Mouse (Mus musculus) CD4-positive naive resting alpha-beta T cell, adult 76 days (primary cell): ENCODE results near the gene Fbxo17. TPM values are rescaled to one million over a fixed set of nuclear protein-coding genes. Genes with fewer than 3 reads are reported as not detected.

Experiments used
- total RNA-seq: library from RNA; stranded (reverse); gene quantifications from one replicate; pipeline ENCODE4 v1.2.4, GENCODE M21; 2023

The Fbxo17 gene
- 16.8 TPM for total RNA-seq

DNA sequence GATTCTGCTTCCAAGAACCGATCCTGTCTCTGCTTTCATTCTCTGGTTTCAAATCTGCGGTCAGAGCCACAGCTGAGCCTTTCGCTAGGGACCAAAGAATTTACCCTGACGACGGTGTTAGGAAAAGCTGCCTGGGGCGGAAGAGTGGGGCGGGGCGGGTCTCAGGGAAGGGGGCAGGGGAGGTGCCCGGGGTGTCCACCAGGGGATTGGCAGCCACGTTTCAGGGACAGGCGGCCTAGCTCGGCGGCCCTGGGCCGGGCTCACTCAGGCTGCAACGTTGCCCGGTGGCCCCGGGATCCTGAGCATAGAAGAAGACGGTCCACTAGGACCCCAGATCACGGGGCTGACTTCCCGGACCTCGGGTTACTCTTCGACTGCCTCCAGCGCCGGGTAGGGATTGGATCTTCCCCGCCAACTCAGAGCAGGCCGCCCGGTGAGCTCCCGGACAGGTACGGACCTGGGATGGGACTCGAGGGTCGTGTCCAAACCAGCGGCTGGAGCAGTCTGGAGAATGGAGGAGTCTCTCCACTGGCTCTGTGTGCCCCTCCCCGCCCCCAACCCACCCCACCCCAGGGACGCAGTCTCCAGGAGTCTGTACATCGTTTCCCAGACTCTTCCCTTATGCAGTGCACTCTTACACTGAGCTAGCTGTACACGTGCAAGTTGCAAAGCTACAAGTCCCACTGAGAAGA, at the start of gene Fbxo17:
Gene Fbxo17 (plus strand): TSS at position 215 of the 692 bp plus-strand sequence.

DNA sequence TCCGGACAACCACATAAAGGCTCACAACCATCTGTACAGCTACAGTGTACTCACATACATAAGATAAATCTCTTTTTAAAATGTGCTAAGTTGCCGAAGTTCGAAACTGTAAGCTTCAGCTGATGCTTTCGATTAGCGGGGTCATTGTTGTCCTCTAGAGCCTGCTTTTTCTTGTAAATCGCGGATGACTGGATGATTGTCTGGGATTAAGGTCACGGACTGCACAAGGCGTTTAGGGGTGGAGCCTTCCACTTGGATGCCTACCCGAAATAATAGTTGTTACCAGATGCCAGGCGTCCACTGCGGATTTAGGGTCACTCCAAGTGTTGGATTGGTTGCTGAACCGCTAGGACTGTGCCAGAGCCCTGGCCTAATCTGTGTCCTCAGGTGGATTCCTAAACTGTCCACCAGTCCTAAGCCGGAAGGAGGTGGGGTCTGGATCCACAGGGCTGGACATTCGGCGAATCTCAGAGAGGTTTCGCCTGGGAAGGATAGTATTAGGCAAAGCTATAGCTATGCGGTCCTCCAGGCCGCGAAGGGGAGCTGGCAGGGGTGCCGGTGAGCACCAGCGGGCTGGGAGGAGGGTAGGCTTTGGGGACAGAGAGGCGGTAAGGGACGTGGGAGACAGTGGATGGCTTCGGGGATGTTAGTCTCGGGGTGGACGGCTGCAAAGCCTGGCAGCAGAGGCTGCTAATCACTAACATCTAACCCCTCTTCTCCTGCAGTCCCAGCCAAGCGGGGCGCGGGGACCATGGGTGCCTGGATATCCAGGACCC, 23.9 kb upstream of the Fbxo17 start, which contains the start of gene Fbxo27:
Gene Fbxo27 (plus strand): TSS at position 305 of the 776 bp plus-strand sequence.

DNA sequence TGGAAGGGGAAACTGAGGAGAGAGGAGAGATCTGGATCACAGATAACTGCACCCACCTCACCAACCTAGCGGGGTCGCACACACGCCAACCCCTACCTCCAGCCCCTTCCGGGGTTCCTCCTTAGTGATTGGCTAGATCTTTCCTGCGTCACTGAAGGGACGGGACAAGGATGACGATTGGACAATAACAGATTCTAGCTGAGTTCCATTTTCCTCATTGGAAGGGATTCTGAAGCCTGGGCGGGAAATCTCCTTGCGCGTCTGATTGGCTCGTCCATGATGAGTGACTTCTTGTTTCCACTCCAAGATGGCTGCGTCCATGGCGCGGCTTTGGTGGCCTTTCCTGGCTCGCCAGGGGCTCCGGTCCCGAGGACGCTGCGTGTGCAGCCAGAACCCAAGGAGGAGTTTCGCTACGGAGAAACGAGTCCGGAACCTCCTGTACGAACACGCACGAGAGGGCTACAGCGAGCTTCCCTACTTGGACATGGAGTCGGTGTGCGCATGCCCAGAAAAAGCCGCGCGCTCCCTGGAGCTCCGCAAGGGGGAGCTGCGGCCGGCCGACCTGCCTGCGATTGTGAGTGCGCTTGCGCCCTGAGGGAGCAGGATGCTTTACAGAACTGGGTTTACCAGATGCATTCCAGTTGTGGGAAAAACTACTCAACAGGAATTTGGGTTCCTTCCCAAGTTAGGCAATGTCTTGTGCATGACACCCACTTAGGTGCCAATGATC, 25.3 kb downstream of the Fbxo17 start, which contains the start of the genes Mrps12 and Sars2:
Gene Mrps12 (minus strand): TSS at position 112 of the 730 bp plus-strand sequence.
Gene Sars2 (plus strand): TSS at position 284 of the 730 bp plus-strand sequence.

GRCm38 (mm10) chr7:28756079-28756478, 39.5 kb downstream of the Fbxo17 start, which contains the start of gene Ccer2:
Ccer2 (plus strand) TSS chr7:28756174.

DNA sequence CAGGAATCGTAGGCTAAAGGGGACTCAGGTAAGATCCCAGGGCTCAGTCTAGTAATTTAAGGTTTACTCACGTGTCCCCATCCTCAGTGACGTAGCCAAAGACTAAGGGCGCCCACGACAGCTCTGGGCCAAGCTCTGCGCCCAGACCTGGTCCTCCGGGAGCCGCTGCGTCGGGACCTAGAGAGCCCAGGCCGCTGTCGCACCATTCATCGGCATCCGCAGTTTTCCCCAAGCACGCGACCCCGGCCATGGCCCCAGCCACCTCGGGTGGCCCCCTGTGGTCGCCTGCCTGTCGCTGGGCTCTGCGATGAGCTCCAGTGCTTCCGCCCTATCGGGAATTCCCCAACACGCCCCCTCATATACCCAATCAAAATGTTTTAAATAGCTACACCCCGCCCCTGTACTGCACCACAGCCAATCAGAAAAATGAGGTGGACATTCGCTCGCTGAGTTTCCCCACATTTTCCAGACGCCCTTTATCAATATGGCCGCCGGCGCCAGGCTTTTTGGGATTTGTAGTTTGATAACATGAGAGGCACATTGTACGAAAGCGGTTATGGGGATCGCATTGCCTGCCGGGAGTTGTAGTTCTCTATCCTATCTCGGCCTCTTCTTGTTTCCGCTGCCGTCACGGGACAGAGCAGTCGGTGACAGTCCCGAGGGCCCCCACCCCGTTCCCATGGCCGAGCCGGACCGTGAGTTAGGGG, 49.7 kb downstream of the Fbxo17 start, which contains the start of gene Sirt2:
Gene Sirt2 (plus strand): TSS at position 563 of the 707 bp plus-strand sequence.

GRCm38 (mm10) chr7:28767462-28767965, 50.9 kb downstream of the Fbxo17 start, which contains the start of gene Nfkbib:
Nfkbib (minus strand) TSS chr7:28767512.

Other genes starting within 250 kb of the Fbxo17 start
- not detected for gene Ifnl2, start 206.3 kb upstream of the Fbxo17 start, total RNA-seq
- gene Ifnl3, start 194.0 kb upstream of the Fbxo17 start, total RNA-seq, result not detected
- gene Sycn, start 175.9 kb upstream of the Fbxo17 start, total RNA-seq, result not detected
- 0.50 TPM for gene Nccrp1, start 169.6 kb upstream of the Fbxo17 start, total RNA-seq
- gene Samd4b, start 118.7 kb upstream of the Fbxo17 start, total RNA-seq, result 57.6 TPM
- 8.9 TPM for gene Pak4, start 118.6 kb upstream of the Fbxo17 start, total RNA-seq
- not detected for gene Acp7, start 85.5 kb upstream of the Fbxo17 start, total RNA-seq
- 2.4 TPM for gene Fbxo27, start 24.0 kb upstream of the Fbxo17 start, total RNA-seq
- 26.1 TPM for gene Mrps12, start 25.0 kb downstream of the Fbxo17 start, total RNA-seq
- gene Sars2, start 25.2 kb downstream of the Fbxo17 start, total RNA-seq, result 18.8 TPM
- not detected for gene Ccer2, start 39.4 kb downstream of the Fbxo17 start, total RNA-seq
- 66.8 TPM for gene Sirt2, start 49.9 kb downstream of the Fbxo17 start, total RNA-seq
- gene Nfkbib, start 50.7 kb downstream of the Fbxo17 start, total RNA-seq, result 65.7 TPM
- gene Rinl, start 72.2 kb downstream of the Fbxo17 start, total RNA-seq, result 108 TPM
- 728 TPM for gene Hnrnpl, start 91.7 kb downstream of the Fbxo17 start, total RNA-seq
- gene Ech1, start 108.4 kb downstream of the Fbxo17 start, total RNA-seq, result 50.3 TPM
- 14.5 TPM for gene Lgals4, start 117.0 kb downstream of the Fbxo17 start, total RNA-seq
- not detected for gene Lgals7, start 147.0 kb downstream of the Fbxo17 start, total RNA-seq
- not detected for gene Capn12, start 164.6 kb downstream of the Fbxo17 start, total RNA-seq
- 127 TPM for gene Actn4, start 245.5 kb downstream of the Fbxo17 start, total RNA-seq